Mouse (Mus musculus): ENCODE measurements around the gene Mief1. TPM values are rescaled to one million over a fixed set of nuclear protein-coding genes. Genes with fewer than 3 reads are reported as not detected.

Gene Mief1
- polyA plus RNA-seq, 1 experiment from 2014 or later = 43.7 TPM

DNA sequence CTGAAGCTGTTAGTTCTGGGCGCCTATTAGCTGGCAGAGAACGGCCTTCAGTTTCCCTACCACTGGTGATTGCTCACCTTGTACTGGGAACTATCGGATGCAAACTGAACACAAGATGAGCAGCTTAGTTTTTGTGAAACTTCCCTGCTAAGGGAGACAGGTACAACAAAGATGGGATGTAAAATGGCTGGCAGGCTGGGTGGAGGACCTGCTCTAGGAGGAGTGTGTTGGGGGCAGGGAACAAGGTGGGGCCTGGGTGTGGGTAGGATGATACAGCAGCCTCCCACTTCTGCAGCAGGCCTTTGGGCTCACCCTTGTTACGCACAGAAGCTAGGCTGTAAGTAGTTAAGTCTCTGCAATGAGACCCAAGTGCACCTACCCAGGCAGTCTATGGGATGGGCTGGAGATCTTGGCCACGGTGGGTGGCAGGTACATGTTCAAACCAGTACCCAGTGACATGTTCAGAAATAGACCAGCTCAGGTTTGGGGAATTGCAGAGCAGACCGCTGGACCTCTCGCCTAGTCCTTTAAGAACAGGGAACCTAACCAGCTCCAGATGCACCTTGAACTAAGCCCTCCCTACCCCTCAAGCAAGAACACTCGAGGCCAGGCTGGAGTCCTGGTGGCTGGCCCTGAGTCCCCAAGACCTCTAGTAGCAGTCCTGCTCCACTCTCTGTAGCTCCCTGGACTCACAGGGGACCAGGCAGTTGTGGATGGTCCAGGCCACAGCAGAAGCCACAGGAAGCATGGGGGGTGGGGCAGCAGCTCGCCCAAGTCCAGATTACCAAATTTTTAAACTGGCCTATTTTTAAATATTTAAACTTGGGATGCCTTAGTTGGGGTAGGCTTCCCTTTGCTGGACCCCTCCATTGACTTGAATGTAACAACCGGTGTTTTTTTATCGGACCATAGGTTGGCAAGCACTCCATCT, 24.7 kb downstream of the Mief1 start:
- Histone ChIP-seq H3K27me3 (ENCODE audit: low read depth, poor library complexity, severe bottlenecking) (no peaks in the 10 kb centered on the region), H3K4me1 (peaks cover 50% of the 10 kb centered on the region), H3K4me3 (peak overlapping the region; percentile 98; the same call in 1 of the 2 replicates), H3K27ac (peak overlapping the region; percentile 62), H3K9me3 (replicated peaks) (no peaks in the 10 kb centered on the region), H3K36me3 (peaks cover 64% of the 10 kb centered on the region)
- WGBS = 59% methylated on average over 11 of the region's 11 CpGs
- DNase-seq (ENCODE audit: low spot score) = peak; percentile 45

DNA sequence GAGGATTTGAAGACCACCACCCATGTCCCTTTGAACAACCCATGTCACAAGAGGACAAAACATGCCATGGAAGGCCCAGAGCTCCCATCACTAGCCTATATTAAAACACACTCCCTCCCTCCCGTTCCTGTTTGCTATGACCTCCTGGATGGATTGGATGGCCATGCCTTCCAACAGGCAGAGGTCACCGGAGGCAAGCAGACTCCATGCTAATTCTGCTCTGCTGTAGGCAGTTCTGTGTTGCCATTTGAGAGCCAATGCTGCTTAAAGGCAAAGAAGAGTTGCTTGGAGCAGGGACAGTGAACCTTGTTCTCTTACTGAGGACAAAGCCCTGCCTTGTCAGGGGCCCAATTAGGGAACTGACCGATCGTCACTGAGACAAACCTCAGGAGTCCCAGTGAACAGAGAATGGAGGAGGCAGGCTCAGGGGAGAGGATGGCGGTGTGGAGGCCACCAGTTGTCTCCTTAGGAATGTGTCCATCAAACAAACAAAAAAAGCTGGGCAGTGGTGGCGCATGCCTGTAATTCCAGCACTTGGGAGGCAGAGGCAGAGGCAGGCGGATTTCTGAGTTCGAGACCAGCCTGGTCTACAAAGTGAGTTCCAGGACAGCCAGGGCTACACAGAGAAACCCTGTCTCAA, 25.7 kb downstream of the Mief1 start:
- no peak for DNase-seq (ENCODE audit: low spot score)
- Histone ChIP-seq H3K9me3 (replicated peaks) (no peaks in the 10 kb centered on the region), H3K36me3 (peaks cover 64% of the 10 kb centered on the region), H3K4me3 (no peak overlapping the region), H3K27me3 (ENCODE audit: low read depth, poor library complexity, severe bottlenecking) (no peaks in the 10 kb centered on the region), H3K27ac (no peak overlapping the region), H3K4me1 (peaks cover 46% of the 10 kb centered on the region)
- WGBS = 88% methylated on average over 8 of the region's 8 CpGs

DNA sequence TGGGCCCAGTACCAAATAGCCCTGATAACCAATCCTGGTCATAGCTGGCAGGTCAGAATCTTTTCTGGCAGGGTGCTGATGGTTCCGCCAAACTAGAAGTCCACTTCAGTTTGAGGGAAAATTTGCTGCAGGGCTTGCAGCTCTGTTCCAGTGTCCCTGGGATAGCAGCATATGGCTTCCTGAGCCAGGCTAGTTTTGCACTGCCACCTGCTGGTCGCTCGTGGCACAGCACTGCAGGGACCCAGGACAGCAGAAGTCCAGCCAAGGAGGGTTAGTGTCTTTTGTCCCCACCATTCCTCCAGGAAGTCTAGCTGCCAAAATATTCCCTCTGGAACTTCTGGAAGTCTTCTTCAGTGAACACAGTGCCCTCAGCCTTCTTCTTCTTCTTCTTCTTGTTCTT, 26.9 kb downstream of the Mief1 start:
- DNase-seq (ENCODE audit: low spot score) = peak; percentile 91
- Histone ChIP-seq H3K27me3 (ENCODE audit: low read depth, poor library complexity, severe bottlenecking) (no peaks in the 10 kb centered on the region), H3K36me3 (peaks cover 64% of the 10 kb centered on the region), H3K9me3 (replicated peaks) (no peaks in the 10 kb centered on the region), H3K27ac (no peak overlapping the region), H3K4me3 (no peak overlapping the region), H3K4me1 (peaks cover 46% of the 10 kb centered on the region)
- 17% methylated on average over 3 of the region's 3 CpGs for WGBS

DNA sequence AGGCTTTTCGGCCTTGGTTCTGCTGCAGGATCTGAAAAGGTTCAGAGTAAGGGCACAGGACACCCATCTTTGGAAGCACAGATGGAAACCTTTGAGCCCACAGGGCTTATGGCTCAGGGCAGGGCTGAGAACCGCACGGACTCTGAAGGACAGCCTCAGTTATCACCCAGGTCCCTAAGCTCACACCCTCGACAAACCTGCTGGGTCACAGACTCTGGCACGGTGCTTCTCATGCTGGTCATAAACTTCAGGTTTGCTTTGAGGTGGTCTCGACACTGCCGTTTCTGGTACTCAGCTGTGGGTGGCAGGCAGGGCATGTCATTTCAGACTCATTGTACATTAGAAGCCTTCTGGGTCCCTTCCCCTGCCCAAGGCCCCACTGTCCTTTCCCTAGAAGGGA, 27.3 kb downstream of the Mief1 start:
- H3K4me3 ChIP-seq = no peak overlapping the region
- H3K27me3 ChIP-seq (ENCODE audit: low read depth, poor library complexity, severe bottlenecking) = no peaks in the 10 kb centered on the region
- 87% methylated on average over 7 of the region's 7 CpGs for WGBS
- H3K4me1 ChIP-seq = peaks cover 46% of the 10 kb centered on the region
- no peak for DNase-seq (ENCODE audit: low spot score)
- peaks cover 62% of the 10 kb centered on the region for H3K36me3 ChIP-seq
- H3K27ac ChIP-seq = no peak overlapping the region
- no peaks in the 10 kb centered on the region for H3K9me3 ChIP-seq (replicated peaks)

DNA sequence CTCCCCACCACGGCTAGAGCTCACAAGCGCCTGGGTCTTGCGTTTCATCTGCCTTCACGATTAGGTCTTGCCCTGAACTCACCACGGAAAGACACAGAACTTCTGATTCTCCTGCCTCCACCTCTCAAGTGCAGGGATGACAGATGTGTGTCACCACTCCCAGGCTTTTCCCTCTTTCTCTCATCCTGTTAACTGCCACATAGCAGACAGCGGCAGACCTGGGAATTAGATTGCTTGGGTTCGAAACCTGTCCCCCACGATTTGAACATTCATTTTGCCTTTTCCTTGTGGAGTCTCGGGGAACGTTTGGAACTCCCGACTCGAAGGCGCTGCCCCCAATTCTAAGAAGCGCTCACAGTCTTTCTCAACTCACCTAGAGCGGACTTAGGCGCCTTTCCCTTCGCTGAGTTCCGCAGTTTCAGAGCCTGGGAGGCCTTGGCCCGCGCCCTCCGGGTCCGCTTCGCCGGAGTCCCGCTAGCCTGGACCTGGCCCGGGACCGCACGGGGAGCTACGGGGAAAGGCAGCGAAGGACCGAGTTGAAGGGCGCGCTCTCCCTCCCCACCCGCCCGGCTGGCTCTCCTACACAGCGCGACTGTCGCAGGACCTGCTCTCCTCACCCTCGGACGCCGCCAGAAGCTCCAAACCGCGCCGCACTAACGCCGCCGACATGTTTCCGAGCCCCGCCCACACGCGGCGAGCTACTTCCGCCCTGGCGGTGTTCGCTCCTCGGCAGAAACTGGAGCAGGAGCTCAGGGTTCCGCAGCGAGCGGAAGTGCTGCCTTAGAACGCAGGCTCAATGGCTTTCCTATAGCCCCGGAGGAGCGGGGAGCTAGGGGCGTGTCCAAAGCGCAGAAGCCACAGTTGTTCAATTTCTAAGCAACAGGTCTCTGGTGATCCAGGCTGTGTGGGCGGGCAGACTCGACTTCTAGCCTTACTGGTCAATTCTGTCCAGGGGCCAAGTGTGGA, 30.1 kb downstream of the Mief1 start, which contains the start of gene Rps19bp1:
Gene Rps19bp1, minus strand, starts transcription at position 706 of the 966 bp plus-strand sequence.
- Histone ChIP-seq H3K36me3 (peaks cover 34% of the 10 kb centered on the region), H3K27me3 (ENCODE audit: low read depth, poor library complexity, severe bottlenecking) (no peaks in the 10 kb centered on the region), H3K9me3 (replicated peaks) (no peaks in the 10 kb centered on the region), H3K4me3 (peak within 1 kb of the TSS; percentile 99), H3K4me1 (peaks cover 26% of the 10 kb centered on the region), H3K27ac (peak within 1 kb of the TSS; percentile 88)
- 1% methylated on average over 66 of the region's 66 CpGs for WGBS
- DNase-seq (ENCODE audit: low spot score) = peak; percentile 95

DNA sequence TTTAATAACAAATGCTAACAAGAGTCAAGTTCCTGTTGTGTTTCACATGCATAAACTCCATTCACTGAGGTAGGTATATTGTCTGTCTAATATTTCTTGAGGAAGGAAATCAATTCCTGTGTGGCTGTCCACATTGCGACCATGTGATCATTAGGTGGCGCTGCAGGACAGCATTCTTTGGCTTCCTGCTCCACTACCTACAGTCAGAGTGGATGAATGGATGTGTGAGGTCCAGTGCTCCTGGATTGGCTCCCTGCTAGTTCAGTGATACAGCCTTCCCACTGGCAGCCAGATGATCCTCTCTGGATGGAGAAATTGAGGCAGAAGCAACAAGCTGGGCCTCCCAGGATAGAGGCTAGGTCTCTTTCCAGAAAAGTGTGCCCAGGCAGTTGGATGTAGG, 32.5 kb downstream of the Mief1 start:
- Histone ChIP-seq H3K4me3 (no peak overlapping the region), H3K4me1 (peaks cover 30% of the 10 kb centered on the region), H3K36me3 (peaks cover 10% of the 10 kb centered on the region), H3K27me3 (ENCODE audit: low read depth, poor library complexity, severe bottlenecking) (no peaks in the 10 kb centered on the region), H3K9me3 (replicated peaks) (no peaks in the 10 kb centered on the region), H3K27ac (no peak overlapping the region)
- 0% methylated on average over 2 of the region's 2 CpGs for WGBS
- peak; percentile 75 for DNase-seq (ENCODE audit: low spot score)

DNA sequence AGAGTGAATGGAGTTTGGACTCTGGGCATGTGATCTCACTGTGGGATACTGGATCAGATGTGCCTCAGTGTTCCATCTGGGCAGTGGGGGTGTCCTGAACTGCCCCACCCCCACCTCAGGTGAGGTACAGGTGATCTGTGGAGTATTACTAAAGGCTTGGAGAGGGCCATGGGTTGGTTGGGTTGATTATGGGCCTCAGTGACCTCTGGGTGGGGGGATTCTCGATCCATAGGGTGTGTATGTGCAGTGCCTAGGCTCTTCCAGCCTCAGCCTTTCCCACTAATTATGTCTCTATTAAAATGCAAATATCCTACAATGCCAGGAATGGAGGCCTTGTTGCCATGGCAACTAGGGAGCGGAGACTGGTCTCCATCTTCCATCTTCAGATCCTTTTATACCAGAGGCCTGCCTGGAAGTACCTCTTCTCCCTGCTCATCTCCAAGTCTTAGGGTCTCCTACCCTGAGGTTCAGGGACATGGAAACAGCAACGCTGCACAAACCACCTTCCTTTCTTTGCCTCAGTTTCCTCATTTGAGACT, 38.1 kb downstream of the Mief1 start:
- WGBS = 76% methylated on average over 3 of the region's 3 CpGs
- peaks cover 11% of the 10 kb centered on the region for H3K4me1 ChIP-seq
- H3K27ac ChIP-seq = no peak overlapping the region
- no peak for DNase-seq (ENCODE audit: low spot score)
- H3K9me3 ChIP-seq (replicated peaks) = no peaks in the 10 kb centered on the region
- H3K36me3 ChIP-seq = no peaks in the 10 kb centered on the region
- no peaks in the 10 kb centered on the region for H3K27me3 ChIP-seq (ENCODE audit: low read depth, poor library complexity, severe bottlenecking)
- no peak overlapping the region for H3K4me3 ChIP-seq

DNA sequence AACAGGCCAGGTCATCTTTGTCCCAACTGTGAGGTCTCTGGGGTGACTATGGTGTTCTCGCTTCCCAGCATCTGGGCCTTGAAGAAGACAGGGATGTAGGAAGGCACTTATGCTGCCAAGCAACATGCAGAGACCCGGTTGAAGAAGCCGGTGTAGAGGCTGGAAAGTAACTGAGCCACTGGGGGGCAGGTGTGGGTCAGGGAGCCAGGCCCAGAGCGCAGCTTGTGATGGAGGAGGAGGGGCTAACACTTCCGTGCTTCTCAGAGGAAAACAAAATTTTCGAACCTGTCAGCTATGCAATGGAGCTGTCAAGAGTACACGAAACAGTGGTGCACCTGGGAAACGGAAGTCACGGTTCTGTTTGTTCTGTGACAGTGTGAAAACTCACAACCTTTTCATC, 43.3 kb downstream of the Mief1 start:
- DNase-seq (ENCODE audit: low spot score) = no peak
- H3K27me3 ChIP-seq (ENCODE audit: low read depth, poor library complexity, severe bottlenecking) = peaks cover 9% of the 10 kb centered on the region
- H3K9me3 ChIP-seq (replicated peaks) = no peaks in the 10 kb centered on the region
- H3K4me1 ChIP-seq = no peaks in the 10 kb centered on the region
- no peak overlapping the region for H3K4me3 ChIP-seq
- H3K27ac ChIP-seq = no peak overlapping the region
- no peaks in the 10 kb centered on the region for H3K36me3 ChIP-seq
- WGBS = 47% methylated on average over 9 of the region's 9 CpGs

DNA sequence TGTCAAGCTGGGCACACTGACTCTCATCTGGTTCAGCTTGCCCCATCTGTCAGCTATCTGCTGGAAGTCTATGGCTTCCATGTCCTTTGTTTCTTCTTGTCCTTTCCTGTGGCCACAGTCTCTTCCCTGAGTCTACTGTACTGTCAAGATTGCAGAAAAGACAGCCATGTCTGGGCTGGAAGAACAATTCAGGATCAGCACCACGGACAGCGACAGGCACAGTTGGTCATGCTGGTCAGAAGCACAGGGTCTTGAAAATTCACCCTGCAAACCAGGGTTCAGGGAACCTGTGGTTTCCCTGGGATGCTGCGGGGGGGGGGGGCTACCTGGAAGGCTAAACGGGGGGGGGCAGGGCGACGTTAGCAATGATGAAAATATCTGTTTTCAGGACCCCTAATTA, 43.8 kb downstream of the Mief1 start:
- Histone ChIP-seq H3K4me1 (no peaks in the 10 kb centered on the region), H3K27ac (no peak overlapping the region), H3K27me3 (ENCODE audit: low read depth, poor library complexity, severe bottlenecking) (peaks cover 14% of the 10 kb centered on the region), H3K36me3 (no peaks in the 10 kb centered on the region), H3K9me3 (replicated peaks) (no peaks in the 10 kb centered on the region), H3K4me3 (no peak overlapping the region)
- WGBS = 1% methylated on average over 6 of the region's 6 CpGs
- DNase-seq (ENCODE audit: low spot score) = peak; percentile 92

DNA sequence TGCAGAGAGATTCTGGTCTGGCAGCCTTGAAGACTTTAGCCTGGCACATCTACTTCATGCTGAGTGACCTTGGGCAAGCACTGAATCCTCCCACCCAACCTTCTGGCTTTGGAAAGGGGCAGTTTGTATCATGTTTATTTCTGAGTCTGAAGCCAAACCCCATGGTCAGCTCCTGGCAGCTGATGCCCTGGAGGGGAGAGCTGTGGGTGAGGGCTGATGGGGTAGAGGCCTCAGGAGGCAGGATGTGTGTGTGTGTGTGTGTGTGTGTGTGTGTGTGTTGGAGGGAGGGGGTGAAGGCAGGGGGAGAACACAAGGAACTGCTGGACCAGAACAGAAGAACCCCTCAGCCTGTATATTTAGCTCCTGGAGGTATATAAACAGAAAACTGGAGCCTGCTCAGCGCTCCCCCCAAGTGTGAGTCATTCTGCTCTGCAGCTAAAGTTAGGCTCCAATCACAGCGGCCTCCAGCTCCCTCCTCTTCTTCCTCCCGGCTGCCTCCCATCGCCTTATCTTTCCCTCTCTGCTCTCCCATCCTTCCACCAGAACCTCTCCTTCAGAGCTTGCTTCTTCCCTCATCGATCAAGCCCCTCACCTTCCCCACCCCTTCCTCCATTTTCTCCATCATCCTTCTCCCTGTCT, 44.4 kb downstream of the Mief1 start:
- no peak overlapping the region for H3K4me3 ChIP-seq
- H3K9me3 ChIP-seq (replicated peaks) = no peaks in the 10 kb centered on the region
- WGBS = 82% methylated on average over 5 of the region's 5 CpGs
- H3K4me1 ChIP-seq = no peaks in the 10 kb centered on the region
- DNase-seq (ENCODE audit: low spot score) = no peak
- peaks cover 20% of the 10 kb centered on the region for H3K27me3 ChIP-seq (ENCODE audit: low read depth, poor library complexity, severe bottlenecking)
- no peaks in the 10 kb centered on the region for H3K36me3 ChIP-seq
- no peak overlapping the region for H3K27ac ChIP-seq

DNA sequence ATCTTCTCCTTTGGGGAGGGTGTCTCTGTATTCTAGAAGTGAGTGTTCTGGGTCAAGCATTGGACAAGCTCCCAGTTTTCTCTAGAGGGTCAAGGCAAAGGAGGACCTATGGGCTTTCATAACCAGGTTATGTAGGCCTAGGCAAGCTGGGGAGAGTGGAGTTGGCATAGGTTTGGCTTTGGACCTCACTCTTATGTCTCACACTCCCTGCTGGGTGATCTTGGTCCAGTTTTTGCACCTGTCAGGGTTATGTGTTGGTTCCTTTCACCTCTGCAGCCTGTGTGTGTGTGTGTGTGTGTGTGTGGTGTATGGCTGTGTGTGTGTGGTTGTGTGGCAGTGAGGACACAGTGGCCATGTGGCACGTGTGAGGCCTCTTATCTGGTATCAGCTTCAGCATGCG, 45.2 kb downstream of the Mief1 start:
- H3K36me3 ChIP-seq = no peaks in the 10 kb centered on the region
- H3K4me3 ChIP-seq = no peak overlapping the region
- no peak for DNase-seq (ENCODE audit: low spot score)
- H3K9me3 ChIP-seq (replicated peaks) = no peaks in the 10 kb centered on the region
- no peaks in the 10 kb centered on the region for H3K4me1 ChIP-seq
- H3K27me3 ChIP-seq (ENCODE audit: low read depth, poor library complexity, severe bottlenecking) = peaks cover 28% of the 10 kb centered on the region
- 83% methylated on average over 2 of the region's 2 CpGs for WGBS
- H3K27ac ChIP-seq = no peak overlapping the region

DNA sequence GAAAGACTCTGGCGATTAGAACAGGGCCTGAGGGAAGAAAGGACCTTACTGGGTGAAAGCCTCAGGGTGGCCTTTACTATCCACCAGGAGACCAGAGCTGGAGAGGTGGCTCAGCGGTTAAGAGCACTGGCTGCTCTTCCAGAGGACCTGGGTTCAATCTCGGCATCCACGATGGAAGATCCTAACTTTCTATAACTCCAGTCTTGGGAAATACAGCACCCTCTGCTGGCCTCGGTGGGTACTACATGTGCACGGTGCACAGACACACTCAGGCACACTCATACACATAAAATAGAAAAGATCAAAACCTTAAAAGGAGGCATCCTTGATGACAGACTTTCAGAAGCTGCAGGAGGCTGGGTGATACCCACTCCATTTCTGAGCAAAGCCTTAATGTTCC, 46.8 kb downstream of the Mief1 start:
- 29% methylated on average over 6 of the region's 6 CpGs for WGBS
- H3K4me1 ChIP-seq = no peaks in the 10 kb centered on the region
- H3K9me3 ChIP-seq (replicated peaks) = no peaks in the 10 kb centered on the region
- no peak overlapping the region for H3K27ac ChIP-seq
- H3K27me3 ChIP-seq (ENCODE audit: low read depth, poor library complexity, severe bottlenecking) = peaks cover 44% of the 10 kb centered on the region
- H3K4me3 ChIP-seq = no peak overlapping the region
- no peaks in the 10 kb centered on the region for H3K36me3 ChIP-seq
- peak; percentile 82 for DNase-seq (ENCODE audit: low spot score)
